Mouse (Mus musculus) monocyte, adult 5-6 weeks (primary cell): Measurements from ENCODE around the gene Tmprss11d. TPM values are rescaled to one million over a fixed set of nuclear protein-coding genes. Genes with fewer than 3 reads are reported as not detected.
"Not testable (repeated sequence)": the region's sequence is repeated elsewhere in the genome, so short reads cannot be mapped to it uniquely, and the experiment has no call there.

Experiments
- ATAC-seq: fragments of 153-309, 156-312 bp; replicated peaks from 2 replicates; pipeline ENCODE4 v1.8.0; 2017; ENCODE audit warnings: mild to moderate bottlenecking; ENCODE audit not compliant: low TSS enrichment, insufficient number of reproducible peaks, severe bottlenecking, poor library complexity, low FRiP score
- total RNA-seq: library from RNA; stranded (forward); fragments of 200-1000, 200-491, 200-594 nt; gene quantifications from 3 replicates; pipeline ENCODE4 v1.2.3, GENCODE M21; 2017

Gene Tmprss11d
- total RNA-seq = not detected in 3 replicates

- no peak for ATAC-seq
Observed at GRCm38 (mm10) chr5:86373320-86373719, at the start of gene Tmprss11d. Gene Tmprss11d, minus strand, starts transcription at chr5:86373420.

DNA sequence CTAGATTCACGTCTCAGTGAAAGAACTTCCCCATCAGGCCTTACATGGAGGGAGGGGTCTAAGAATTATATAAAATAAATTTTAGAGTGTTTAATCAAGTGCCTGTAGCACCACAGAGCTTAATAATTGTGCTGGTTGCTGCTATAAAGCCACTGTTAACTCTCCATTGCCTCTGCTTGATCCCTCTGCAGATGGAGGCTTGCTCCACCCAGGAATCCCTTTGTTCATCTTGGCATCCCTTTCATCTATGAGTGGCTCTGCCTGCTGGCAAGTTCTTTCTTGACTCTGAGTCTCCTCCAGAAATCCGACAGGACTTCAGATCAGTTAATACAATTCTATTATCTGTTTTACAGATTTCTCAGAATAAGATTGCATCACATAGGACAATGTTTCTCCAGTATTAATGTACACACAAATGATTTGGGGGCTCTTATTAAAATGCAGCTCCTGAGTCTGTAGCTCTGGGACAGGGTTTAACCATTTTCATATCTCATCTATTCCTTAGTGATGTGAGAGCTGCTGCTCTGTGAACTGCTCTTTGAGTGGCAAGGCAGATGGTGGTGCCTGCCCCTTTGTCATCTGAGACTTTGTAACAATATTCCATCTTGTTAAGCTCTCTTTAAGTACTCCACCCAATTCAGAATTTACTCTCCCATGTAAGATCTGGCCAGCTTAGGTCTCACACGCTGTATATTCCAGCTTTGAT, 48.3 kb upstream of the Tmprss11d start:
- no peak for ATAC-seq

GRCm38 (mm10) chr5:86419494-86419893, 46.3 kb upstream of the Tmprss11d start:
- ATAC-seq = no peak

DNA sequence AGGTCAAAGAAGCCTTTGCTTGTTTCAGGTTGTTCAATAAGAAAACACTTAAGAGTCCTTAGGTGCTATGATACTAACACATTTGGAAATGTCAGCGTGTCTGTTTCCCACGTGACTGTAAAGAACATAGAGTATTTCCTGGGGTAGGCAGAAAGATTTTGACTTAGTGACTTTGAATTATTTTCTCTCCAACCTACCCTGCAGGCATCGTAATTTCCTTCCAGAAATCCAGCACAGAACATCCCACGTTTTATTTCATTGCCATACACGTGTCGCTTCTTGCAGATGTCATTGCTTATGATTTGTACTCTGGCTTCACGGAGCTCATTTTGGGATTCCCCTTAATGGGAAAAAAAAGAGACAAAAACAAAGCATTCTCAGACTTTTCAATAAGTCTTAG, 41.1 kb upstream of the Tmprss11d start:
- ATAC-seq = no peak

DNA sequence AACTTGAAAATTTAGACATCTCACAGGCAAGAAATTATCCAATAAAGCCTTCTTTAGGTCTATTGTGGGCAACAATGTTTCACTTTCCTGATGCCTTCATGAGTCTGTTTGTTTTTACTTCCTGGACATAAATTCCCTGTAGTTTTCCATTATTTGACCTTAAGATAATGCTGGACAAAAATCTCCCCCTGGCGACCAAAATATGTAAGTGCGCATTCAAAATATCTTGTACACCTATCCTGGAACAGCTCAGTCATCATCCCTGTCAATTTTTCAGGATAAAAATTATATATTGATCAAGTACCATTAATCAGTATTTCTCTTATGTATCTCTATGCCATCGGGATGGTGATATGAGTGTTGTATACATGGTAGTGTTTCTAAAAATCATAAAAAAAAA, 37.6 kb upstream of the Tmprss11d start:
- ATAC-seq = no peak

- ATAC-seq = no peak
Observed at GRCm38 (mm10) chr5:86407941-86408340, 34.7 kb upstream of the Tmprss11d start.

DNA sequence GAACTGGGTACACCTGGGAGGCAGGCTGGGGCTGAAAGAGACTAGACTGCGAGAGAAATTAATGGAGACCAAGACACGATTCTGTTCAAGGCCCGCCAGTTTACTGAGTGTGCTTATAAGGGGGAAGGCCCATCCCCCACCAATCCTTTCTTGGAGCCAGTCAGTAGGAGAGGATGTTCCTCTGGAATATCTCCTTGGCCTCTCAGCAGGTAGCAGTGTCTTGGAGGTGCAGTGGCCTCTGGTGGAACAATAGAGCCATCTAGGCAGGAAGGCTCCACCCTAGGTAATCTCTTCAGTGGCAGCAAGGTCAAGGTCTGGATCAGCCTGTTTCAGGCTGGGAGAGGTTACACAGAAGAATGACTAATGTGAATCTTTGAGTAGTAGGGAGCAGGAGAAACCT, 34.0 kb upstream of the Tmprss11d start:
- no peak for ATAC-seq

DNA sequence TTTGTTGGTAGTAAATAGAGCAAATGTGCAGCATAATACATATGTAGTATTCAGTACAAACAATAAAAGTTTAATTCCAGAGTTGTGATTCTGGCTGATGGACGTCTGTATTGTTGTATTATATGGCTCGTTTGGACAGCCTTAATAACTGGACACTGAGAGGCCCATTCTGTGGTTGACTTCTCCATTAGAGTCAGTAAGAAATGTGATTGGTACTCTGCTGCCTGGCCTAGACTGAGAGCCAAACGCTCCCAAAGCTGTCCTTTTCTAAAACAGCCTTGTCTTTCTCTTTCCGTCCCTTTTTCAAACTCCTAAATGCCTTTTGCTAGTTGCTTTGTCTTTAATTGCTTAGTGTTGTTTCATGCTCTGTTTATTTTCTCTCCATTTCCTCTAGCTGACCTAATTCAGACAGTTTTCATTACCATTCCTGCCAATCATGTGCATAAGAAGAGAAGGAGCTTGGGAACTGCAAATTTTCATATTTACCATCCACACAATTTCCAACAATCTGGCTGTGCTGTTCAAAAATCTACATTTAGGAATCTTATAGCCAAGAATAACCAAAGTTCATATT, 13.7 kb downstream of the Tmprss11d start:
- no peak for ATAC-seq

GRCm38 (mm10) chr5:86352966-86353365, 20.3 kb downstream of the Tmprss11d start:
- ATAC-seq = no peak

DNA sequence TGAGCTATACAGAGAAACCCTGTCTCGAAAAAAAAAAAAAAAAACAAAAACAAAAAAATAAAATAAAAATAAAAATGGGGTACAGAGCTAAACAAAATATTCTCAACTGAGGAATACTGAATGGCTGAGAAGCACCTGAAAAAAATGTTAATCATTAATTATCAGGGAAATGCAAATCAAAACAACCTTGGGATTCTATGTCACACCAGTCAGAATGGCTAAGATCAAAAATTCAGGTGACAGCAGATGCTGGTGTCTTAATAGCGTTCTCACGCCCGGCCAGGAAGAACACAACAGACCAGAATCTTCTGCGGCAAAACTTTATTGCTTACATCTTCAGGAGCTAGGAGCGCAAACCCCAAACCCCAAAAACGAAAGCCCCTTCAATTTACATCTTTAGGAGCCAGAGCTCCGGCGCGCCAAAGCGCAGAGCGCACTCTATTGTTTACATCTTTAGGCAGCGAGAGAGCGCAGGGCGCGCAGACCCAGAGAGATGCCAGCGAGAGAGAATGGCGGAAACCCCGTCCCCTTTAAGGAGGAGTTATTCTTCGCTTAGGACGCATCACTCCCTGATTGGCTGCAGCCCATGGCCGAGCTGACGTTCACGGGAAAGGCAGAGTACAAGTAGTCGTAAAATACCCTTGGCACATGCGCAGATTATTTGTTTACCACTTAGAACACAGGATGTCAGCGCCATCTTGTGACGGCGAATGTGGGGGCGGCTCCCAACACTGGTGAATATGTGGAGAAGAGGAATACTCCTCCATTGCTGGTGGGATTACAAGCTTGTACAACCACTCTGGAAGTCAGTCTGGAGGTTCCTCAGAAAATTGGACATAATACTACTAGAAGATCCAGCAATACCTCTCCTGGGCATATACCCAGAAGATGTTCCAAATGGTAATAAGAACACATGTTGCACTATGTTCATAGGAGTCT, 54.9 kb downstream of the Tmprss11d start:
- ATAC-seq = not testable (repeated sequence)

DNA sequence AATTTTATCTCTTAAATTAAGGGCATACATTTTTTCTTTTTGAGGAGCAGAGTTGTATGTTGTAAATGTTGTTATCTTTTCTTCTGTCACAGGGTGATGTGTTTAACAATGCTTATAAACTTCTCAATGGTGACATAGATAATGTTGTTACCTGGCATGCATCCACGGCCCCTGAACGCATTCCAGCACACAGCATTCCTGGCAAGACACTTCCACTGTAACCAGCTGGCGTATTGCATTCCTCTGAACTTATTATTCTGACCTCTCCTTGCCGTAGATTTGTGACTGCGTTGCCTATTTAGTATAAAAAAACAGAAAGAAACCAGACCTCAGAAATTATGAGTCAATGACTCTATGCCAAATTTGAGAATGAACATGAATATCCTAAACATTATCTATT, 67.1 kb downstream of the Tmprss11d start:
- no peak for ATAC-seq

DNA sequence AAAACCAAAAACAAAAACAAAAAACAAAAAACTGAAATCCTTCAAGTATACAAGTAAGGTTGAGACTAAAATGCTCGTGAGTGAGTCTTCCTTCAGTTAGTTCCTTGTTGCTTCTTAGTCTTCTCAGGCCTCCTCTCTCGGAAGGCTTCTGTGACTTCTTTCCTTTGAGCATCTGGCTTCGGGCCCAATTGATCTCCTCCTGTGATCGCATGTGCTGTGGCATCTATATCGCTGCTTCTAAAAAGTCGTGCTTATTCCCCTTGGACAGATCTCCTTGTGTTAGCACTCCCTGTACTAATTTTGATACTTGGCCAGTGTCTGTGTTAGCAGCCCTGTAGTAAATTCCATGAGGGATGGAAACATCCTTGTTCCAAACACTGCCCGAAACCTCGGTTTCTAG, 69.3 kb downstream of the Tmprss11d start:
- ATAC-seq = no peak

DNA sequence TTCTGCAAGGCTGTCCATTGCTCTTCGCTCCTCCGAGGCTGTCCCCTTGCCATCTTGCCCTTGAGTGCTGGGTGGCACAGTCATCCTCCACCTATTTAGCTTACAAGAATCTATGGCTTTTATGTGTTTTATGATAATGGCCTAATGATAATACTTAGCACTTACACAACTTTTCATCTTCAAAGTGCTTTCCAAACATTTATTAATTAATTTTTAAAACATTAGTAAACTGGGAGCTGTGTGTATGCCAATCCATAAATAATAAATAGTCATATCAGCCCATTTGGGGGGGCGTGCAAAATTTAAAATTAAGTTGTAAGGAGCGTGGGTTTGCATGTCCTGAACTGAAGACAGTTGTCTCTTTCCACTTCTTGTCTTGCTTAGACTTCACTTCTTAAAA, 84.0 kb downstream of the Tmprss11d start, which contains the start of gene Tmprss11c:
Gene Tmprss11c, minus strand, starts transcription at position 101 of the 400 bp plus-strand sequence.
- no peak for ATAC-seq

Other genes starting within 250 kb of the Tmprss11d start
- 18.7 to 22.7 TPM (median 21.5 TPM) in 3 replicates for gene Uba6, start 200.6 kb downstream of the Tmprss11d start, total RNA-seq
- gene Gnrhr, start 175.5 kb downstream of the Tmprss11d start, total RNA-seq = not detected in 3 replicates
- gene Tmprss11c, start 84.1 kb downstream of the Tmprss11d start, total RNA-seq = not detected in 3 replicates
- not detected in 3 replicates for gene Tmprss11a, start 95.6 kb upstream of the Tmprss11d start, total RNA-seq
- gene Tmprss11g, start 145.2 kb upstream of the Tmprss11d start, total RNA-seq = not detected in 3 replicates